Mouse (Mus musculus) cerebellum, postnatal 4 days (tissue): Measurements from ENCODE around the gene Sugct.
A peak's percentile ranks its signal among the peaks of the same experiment; 100 is the strongest.

Source experiments
- DNase-seq, 2 experiments: peaks; one replicate each; pipeline ENCODE4 v3.0.0; 2022; ENCODE audit warnings: low spot score in 2 of 2, mixed read lengths in 1 of 2

The Sugct gene

DNA sequence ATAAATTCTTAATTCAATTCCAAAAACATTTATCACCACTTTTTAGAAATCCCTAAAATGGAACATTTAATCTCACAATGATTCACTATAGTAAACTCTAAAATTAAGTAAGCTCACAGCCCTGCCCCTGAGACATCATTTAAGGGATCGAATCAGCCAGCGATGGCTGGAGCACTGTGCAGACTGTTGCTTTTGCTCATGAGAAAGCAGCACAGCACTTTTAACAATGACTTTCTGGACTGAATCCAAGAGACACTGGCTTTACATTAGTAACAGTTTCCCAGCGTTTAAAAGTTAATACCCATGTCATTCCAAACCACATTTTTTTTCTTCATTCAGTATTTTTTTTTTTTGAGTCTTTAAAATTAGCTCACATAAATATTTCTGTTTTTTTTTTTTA lies 398.9 kb downstream of the Sugct start:
- DNase-seq: no peak

DNA sequence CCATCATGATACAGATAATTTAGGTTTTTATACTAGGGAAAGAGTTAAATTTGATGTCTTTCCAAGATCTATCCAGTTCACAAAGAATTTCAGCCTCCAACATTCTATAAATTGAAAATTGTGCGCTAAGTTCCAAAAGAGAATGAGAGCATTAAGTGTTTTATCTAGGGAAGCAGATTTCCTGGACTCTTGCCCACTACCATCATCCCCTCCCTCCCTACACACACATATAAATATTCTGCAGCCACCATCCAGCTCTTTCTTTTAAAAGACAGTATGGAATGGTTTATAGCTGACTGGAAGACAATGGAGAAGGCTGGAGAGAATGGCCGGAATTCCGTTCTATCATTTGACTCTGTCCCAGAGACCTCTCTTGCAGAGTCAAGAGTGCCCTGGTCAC lies 404.3 kb downstream of the Sugct start:
- no peak for DNase-seq

DNA sequence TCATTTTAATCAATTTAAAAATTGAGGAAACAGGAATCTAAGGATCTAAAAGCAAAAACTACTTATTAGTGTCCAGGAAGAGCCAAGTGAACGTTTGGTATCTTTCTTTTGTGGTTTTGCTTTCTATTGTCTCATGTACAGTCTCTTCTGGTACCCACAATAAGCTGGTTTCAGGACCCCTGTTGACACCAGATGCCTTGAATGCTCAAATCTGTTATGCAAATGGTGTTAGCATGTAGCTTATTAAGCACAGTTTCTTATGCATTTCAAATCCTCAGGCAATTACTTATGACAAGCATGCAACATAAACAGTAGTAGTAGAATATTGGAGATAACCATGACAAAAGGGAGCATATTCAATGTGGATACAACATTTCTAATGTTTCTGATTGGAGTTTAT lies 407.0 kb downstream of the Sugct start:
- DNase-seq: no peak

DNA sequence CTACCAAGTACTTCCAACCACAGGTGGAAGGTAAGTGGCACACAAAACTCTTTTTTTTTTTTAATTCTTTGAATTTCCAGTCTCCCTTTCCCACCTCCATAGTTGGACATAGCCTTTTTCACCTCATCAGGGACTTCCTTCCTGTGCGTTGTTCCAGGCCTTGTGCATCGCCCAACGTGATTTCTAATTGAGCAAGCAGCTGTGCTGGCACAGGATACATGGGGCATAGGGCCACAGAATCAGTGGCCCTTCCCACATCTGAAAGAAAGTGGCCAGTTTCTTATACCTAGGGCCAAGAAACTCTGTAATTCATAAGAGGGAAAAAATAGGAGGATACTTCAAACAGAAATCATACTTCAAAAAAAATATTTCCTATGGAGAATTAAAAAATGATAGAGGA lies 449.4 kb downstream of the Sugct start:
- no peak for DNase-seq

DNA sequence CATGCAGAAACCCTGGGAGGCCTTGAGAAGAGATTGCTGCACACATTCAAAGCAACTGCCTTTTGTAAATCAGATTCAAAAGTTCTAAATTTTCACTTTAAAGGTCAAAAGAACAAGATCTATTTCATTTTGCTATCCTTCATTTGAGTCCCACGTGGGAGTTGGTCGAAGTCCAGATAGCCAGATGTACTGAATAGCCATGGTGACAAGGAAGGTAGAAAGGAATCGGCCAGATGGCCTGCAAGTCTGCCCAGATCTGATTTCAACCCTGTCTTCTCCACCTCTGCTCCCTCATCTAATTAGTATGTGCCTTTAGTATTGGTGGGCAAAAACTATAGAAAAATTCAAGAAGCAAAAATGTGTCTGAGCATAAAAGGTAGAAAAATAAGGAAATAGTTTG lies 478.8 kb downstream of the Sugct start:
- DNase-seq: peak in 1 of 2 experiments; percentile 32

DNA sequence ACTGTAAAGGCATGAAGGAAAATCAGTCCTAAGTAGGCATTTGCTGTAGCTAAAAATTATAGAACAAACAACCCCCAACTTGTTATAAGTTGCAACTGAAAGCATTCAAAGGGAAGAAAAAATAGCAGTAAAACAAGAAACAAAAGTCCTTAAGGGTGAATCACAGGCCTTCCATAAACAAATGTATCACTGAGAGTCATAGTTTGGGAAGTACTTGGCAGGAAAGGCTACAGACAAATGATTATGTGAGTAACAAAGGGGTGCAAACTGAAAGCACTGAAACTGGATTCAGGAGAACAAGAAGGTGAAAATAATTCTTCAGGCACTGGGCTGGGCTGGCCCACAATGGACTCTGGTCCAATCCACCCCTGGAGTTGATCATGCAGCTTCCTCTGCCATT lies 482.7 kb downstream of the Sugct start:
- no peak for DNase-seq

DNA sequence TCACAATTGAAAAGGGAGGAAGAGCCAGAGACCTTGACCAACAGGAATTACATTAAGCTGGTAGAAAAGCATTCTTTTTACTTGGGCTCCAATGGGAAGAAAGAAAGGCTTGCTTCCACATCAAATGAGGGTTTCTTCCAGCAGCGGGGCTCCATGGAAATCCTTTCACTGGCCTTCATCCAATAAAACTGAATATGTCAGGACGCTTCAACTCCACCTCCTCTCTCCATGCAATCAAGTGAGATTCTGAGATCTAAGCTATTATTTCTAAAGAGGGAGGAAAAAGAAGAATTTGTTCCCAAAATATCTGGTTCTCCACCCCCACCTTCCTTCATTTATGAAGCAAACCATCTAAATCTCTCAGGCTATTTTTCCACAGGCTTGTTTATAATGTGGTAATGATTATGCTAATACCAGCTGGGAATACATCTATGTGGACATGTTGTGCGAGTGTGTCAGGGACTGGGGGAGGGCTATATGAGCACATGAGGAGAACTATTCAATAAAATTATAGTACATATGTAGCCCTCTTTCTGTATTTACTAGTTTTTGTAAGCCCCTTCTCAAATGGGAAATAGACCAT lies 505.1 kb downstream of the Sugct start:
- no peak for DNase-seq

DNA sequence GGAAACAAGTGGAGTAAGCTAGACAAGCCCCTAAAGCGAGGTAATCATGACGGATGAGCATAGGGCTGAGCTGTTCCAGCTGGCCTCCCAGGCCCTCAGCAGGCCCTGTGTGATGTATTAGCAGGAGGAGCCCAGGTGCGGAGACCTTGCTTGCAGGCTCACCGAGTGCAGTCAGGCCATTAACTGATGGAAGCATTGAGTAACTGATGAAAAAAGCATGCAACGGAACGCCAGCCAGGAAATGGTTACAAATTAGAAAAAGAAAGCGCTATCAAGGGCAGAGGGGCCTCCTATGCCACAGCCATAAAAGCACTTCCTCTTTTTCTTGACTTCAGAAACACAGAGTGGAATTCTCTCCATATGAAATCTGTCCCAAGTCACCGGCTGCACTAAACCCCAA lies 510.1 kb downstream of the Sugct start:
- no peak for DNase-seq

DNA sequence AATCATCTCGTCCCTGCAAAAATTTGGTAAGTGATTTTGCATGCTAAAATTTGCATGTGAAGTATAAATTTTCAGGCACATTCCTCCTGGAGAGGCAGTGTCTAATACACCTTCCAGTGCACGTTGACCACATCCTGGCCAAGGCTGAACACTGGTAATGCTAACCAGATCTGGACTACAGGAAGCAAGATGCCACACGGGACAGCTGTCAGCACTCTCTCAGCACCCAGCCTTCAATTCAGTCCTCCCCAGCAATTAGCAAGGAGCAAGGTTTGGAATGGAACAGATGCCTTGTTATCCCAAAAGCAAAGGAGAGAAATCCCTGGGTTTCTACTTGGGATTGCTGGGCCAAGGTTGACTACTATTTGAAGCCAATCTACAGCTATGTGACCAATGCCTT lies 529.4 kb downstream of the Sugct start:
- DNase-seq: no peak

DNA sequence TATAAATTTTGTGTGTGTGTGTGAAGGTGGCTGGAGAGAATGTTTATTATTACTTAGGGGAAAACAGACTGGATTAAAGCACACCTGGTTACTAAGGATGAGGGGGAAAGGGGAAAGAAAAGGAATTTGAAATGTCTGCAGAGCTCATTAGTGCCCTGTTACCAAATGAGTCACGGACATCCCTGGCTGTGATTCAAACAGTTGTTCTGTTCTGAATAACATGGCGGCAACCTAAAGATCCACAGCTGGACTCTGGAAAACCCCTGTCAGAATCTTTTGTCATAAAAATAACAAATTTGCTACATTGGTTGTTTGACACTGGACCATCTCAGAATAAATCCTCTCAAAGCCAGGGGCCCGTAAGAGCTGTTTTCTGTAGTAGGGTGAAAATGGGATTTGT lies 530.6 kb downstream of the Sugct start:
- no peak for DNase-seq

DNA sequence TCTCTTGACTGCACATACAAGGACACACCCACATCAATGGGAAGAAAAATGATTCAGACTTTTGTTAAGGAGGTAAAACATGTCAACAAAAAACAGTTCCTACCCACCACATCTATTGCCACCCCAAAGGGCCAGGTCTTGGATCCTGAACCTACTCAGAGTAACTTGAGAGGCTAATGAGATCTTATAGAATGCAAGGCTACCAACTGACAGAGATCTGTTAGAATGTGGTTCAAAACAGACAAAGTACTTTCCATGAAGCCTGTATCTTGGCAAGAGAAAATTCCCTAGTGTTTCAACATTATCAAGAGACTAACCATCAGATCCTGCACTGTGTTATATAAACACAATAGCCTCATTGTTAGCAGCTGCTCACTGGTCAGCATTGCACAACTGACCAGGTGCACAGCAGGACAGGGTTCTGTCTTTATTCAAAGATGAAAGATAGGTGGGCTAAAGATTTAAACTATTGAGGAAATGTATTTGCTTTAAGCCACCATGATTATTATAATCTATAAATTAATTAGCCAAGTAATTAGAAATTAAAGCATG lies 548.8 kb downstream of the Sugct start:
- DNase-seq: no peak

DNA sequence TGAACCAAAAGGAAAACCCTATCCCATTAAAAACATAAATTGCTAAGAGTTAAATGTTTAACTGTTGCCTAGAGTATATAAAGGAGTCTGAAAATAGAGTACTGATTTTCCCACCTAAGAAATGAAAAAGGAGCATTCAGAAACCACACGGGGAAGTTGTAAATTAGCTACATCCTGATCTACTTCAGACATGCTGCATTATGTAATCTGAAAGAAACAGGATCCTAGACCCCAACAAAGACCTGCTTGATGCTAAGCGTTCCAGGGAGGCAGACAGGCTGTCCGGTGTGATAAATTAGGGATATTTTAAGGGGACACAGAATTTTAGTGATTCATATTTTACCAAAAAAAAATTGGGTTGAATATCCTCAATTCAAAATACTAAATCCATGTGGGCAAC lies 579.3 kb downstream of the Sugct start:
- DNase-seq: no peak

DNA sequence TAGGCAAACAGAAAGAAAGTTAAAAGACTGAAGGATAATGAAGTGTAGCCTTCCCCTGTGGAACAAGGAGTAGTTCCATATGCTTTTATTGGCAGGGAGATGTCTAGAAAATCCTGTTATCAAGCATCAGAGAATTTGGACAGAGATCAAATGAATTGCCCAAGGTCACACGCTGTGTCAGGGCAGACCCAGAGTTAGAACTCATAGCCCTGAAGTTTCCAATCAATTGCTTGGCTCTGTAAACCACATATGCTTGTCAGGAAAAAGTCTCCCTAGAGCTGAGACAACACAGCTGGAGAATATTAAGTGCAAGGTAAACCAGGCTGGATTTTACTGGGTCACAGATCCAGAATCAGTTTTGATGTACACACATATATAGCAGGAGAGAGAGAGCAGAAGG lies 593.0 kb downstream of the Sugct start:
- DNase-seq: no peak

DNA sequence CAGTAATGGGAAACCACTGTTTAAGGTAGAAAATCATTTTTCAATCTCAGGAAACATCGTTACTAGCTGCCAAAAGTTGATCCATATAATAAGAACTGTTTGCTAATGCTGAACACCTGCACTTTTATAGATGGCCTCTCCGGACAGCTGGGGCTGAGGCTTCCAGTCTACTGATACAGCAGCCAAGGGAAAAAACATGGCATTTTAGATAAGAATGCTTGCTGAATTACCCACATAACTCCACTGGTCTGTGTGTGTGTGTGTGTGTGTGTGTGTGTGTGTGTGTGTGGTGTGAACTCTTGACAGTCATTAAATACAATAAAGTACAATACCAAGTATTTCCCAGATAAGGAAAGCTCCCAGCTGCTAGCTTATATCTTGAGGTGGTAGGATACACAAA lies 608.8 kb downstream of the Sugct start:
- DNase-seq: no peak

DNA sequence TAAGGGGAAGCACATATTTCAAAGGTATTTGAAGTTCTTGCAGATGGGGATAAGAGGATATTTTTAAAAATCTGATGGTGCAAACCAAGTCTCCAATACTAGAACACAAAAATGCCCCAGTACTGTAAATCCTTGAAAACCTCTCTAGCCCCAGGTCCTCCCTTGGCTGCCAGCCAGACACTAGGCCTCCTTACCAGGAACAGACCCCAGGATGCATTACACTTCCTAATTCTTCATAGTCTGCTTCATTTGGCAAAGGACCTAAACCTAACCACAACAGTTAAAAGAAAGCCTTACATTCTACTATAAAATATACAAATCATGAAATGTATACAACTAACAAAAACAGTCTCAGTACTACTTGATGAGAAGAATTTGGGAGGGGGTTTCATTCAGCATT lies 609.2 kb downstream of the Sugct start:
- no peak for DNase-seq

DNA sequence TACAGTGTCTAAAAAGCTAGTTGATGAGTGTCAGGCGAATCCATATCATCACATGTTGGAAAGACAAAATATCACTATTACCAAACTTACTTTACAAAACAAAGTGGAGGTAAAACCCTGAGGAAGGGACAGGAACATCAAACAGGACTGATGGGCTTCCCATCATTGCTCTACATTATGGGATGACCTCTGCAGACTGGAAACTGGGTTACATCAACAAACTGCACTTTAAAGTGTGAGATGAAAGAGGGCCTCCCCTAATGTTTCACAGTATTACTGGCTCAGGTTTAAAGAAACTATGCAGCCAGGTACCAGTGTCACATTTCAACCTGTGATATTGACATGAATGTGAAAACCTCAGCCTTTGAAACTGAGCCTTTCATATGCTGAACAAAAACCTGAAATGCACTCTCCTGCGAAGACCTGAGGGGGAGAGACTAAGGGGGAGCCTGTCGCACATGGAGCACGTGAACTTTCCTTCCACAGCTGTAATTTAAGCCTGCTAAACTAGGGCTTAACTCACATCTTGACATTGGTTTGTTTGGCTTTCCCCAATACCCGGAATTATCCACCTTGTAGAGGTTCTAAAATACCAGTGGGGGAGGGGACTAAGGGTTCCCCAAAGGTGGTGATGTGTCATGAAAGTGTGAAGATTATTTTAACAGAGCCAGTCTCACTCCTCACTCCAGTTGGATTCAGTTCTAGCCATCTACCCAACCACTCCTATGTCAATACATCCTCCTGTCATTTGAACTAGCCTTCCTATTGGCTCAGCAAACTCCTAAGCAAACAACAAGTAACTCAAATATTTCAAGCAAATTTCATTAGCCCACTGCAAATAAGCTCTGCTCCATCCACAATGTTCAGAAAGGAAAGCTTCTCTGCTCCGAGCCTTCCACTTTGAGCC lies 610.2 kb downstream of the Sugct start:
- DNase-seq: no peak

DNA sequence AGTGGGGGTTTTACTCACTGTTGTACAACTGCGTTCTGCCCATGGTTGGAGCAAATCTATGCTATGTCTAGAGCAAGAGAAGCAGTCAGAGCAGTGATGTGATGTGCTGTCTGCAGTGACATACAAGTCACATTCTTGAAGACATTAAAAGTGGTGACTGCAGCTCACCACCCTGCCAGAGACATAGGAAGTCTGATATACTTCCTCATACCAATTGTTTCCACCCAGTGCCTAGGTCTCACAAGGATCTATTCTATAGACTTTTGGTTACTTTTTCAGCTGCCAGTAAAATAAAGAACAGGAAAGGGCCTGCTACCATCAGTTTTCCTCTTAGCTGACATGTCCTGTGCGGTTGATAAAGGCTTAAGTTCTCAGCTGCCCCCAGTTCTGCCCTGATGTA lies 613.7 kb downstream of the Sugct start:
- no peak for DNase-seq

DNA sequence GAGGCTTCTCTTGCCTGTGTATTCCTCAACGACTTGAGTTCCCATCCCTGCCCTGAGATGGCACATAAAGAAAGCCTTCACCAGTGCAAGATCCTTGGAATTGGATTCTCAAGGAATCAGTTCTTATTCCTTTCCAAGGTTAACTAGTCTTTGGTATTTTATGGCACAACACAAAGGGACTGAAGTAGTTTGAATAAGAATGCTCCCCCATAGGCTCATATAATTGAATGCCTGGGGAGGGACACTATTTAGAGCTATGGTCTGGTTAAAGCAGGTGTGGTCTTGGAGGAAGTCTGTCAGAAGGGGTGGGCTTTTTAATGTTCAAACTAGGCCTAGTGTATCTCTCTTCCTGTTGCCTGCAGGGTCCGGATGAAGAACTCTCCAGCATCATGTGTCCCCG lies 629.8 kb downstream of the Sugct start:
- no peak for DNase-seq

DNA sequence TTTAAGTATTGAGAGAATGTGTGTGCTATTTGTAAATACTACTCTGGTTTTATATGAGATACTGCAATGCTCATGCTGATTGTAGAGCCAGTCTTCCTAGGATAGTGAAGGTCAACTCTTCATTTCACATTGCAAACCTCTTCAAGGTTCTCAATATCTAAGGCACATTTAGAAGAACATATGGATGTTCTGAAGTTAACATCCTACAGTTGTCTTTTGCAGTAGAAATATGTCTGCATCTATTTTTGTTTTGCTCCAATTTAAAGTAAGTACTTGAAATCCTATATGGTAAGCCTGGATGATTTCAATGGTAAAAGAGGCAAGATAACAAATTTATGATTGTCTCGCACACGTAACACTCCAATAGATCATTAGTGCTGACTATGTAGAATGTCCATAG lies 638.7 kb downstream of the Sugct start:
- no peak for DNase-seq

DNA sequence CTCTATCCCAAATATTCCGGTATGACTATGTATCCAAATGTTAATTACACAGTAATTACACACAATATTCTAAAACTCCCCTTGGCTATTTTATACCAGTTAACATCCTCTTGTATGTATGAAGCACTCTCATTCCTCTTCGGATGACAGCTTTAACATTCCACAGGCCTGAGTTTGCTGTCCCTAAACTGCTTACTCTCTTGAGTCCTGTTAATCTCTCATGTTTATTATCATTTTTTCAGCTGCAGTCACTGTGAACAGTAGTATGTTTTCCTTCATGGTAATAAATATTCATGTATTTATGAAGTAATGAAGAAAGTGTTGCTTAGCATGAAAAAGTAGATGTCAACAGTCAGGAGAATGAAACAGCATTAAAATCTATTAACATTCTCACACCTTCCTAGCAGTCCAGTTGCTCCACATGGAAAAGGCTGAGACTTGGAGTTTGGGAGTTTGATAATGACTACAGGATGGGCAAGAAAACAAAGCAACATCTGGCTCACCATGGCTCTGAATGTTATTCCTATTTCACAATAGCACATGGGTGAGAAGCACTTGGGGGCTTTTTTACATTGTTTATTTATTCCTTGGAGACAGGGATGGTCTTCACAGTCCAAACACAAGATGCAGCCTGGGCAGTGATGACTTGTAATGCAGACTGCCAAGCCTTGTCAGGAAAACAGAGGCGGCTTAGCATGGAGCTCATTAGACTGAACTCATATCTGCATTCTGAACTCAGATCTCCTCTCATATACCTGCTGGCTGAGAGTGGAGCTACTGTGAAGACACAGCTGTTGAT lies 651.7 kb downstream of the Sugct start:
- DNase-seq: no peak

DNA sequence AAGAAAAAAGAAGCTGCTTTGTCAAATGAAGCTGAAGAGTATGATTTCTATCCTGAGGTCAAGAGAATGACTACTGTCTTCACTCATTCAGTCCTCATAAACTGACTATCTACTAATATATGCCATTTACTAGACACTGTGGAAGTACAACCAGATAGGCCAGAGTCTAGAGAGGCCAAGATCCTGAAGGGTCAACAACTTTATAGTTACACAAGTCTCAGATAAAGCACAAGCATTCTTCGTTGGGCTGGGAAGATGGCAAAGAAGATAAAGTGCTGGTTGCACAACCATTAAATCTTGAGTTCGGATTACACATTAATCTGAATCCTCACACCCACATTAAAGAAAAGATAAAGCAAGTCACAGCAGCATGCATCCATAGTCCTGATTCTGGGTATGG lies 653.0 kb downstream of the Sugct start:
- DNase-seq: no peak

DNA sequence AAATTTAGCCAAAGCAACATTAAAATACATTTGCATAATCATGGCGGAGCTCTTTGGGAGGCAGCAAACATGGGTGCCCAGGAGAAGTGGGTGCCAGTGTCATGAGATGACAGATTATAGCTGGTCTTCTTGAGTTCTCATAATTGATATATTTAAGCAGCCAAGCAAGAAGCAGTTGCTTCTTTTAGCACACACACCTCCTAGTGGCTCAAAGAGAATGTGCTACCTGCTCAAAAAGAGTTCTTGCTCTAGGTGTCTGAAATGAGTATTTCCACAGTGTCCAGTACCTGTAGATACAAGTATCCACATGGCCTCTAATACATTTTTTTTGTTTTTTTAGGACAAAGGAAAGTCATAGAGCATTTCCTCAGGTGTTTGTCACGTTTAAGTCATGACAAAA lies 655.6 kb downstream of the Sugct start:
- DNase-seq: no peak

DNA sequence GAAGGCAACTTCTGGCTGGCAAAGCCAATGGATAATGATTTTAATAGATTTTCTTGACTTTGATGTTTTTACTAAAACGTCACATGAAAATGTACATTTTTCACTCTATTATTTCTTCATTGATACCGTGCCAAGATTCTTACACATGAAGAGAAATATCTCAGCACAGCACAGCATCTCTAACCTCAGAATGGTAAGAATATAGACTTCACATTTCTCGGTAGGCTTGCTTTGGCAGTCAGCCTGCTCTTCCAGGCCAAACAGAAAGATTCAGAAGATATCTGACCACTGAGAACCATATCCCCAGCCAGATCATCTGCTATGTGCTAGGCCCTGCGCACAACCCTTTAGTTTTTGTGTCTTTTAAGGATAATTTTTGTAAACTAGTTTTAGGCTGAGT lies 657.0 kb downstream of the Sugct start:
- no peak for DNase-seq
